Mouse (Mus musculus) cerebellum, adult 2 months (tissue): ENCODE measurements at regions not wholly inside any gene's neighbourhood (a gene's known extent, or its start where the extent isn't known, plus 50 kb on each side); places are given as distances from the start of the nearest gene placed in this dataset.

Experiments
- CTCF ChIP-seq: fragments of 200-500 bp; IDR thresholded peaks from 2 replicates; pipeline ENCODE4 v1.5.1; 2011; ENCODE audit warnings: low read depth, mild to moderate bottlenecking, control low read depth, low read length, moderate library complexity, borderline replicate concordance; ENCODE audit not compliant: insufficient read depth
- POLR2A ChIP-seq: fragments of 200-500 bp; IDR thresholded peaks from 2 replicates; pipeline ENCODE4 v1.6.1; 2011; ENCODE audit warnings: low read length, control low read depth, borderline replicate concordance; ENCODE audit not compliant: insufficient read depth

- no peak for TF ChIP-seq CTCF
- TF ChIP-seq POLR2A = no peak
These were observed 58.7 kb upstream of the Cacna1a start for GRCm38 (mm10) chr8:84329535-84329934.
